Mouse (Mus musculus): ENCODE measurements around the gene Olfr877. TPM values are rescaled to one million over a fixed set of nuclear protein-coding genes. Genes with fewer than 3 reads are reported as not detected.

Gene Olfr877
- total and polyA plus RNA-seq, 3 experiments, result not detected

DNA sequence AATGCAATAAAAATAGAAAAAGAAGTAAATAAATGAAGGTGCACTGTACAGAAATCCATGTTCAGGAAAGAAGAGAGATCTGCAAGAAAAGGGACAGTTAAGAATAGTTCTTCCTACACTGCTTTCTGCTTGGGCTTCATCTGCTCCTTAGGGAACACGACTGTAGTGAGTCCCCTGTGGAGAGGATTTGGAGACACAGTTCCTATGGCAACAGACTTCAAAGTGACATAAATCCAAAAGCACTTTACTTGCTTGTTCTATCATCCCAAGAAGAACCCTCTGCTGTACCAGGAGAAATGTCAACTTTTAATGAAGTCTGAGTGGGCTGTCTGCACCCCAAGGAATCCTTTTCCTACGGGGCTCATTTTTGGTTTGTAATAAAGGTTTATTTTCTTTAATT lies 36.9 kb downstream of the Olfr877 start:
- Histone ChIP-seq H3K27me3 (ENCODE audit: insufficient read depth, low read length) (no peaks in the 10 kb centered on the region), H3K9me3 (replicated peaks) (no peaks in the 10 kb centered on the region), H3K4me3 (ENCODE audit: low read depth, low read length) (no peak overlapping the region), H3K4me1 (ENCODE audit: insufficient read depth, low read depth, low read length) (no peaks in the 10 kb centered on the region), H3K36me3 (replicated peaks) (no peaks in the 10 kb centered on the region)
- no peak for TF ChIP-seq CTCF (IDR thresholded peaks at IDR 0.05; ENCODE audit: low read depth, low read length)
- TF ChIP-seq GATA2 (IDR thresholded peaks at IDR 0.05; ENCODE audit: borderline replicate concordance, low read depth, low read length), result no peak
- no peak for TF ChIP-seq POLR2AphosphoS5 (IDR thresholded peaks at IDR 0.05; ENCODE audit: insufficient replicate concordance, low read depth, low read length)
- TF ChIP-seq TAL1 (conservative IDR thresholded peaks at IDR 0.05; ENCODE audit: low read depth, low read length), result no peak
- no peak for TF ChIP-seq GATA1 (IDR thresholded peaks at IDR 0.05; ENCODE audit: borderline replicate concordance, low read length)
- ATAC-seq (ENCODE audit: extremely low read depth, insufficient number of reproducible peaks, low FRiP score, poor library complexity, severe bottlenecking) (no peak), DNase-seq (ENCODE audit: low spot score) (no peak)

DNA sequence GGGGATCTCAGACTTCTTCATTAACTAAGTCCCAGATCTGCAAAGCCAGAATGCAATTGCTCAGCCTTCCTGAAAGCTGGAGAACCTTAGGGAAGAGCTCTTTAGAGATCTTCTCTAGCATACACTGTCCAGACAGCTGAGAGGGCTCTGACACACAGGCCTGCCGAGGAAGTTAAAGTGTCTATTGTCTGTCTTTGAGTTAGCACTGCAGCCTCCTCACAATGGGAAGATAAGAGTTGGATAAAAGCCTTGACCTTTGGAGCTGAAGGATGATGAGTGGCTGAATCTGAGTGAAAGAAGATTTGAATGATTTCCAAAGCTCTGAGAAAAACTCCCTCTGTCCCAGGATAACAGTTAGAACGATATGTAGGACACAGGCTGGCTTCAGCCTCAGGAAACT lies 42.6 kb downstream of the Olfr877 start, which contains the start of gene Olfr145:
Olfr145 (plus strand) TSS at position 64 of the 400 bp plus-strand sequence.
- H3K27me3 ChIP-seq (ENCODE audit: insufficient read depth, low read length), result no peaks in the 10 kb centered on the region
- no peak for ATAC-seq (ENCODE audit: extremely low read depth, insufficient number of reproducible peaks, low FRiP score, poor library complexity, severe bottlenecking)

DNA sequence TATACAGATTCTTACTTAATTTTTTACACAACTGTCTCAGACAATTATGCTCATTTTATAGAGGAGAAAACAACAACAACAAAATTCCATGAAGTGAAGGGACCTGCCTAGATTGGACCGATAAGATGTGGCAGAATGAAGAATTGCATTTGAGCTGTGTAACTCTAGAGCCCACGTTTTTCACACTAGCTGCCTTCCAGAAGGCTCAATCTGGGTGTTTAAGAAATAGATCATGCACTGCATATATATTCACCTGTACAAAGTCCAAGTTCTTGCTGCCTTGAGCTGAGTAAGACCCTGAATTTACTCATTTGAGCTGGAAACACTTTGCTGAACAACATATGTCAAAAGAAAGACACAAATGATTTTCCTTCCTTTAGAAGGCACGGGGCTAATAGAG lies 51.5 kb downstream of the Olfr877 start:
- no peak for ATAC-seq (ENCODE audit: extremely low read depth, insufficient number of reproducible peaks, low FRiP score, poor library complexity, severe bottlenecking)
- Histone ChIP-seq H3K27me3 (ENCODE audit: insufficient read depth, low read length) (no peaks in the 10 kb centered on the region), H3K4me1 (ENCODE audit: insufficient read depth, low read depth, low read length) (no peaks in the 10 kb centered on the region), H3K9me3 (replicated peaks) (no peaks in the 10 kb centered on the region), H3K36me3 (replicated peaks) (no peaks in the 10 kb centered on the region), H3K4me3 (ENCODE audit: low read depth, low read length) (no peak overlapping the region)
- TF ChIP-seq GATA2 (IDR thresholded peaks at IDR 0.05; ENCODE audit: borderline replicate concordance, low read depth, low read length) (no peak), POLR2AphosphoS5 (IDR thresholded peaks at IDR 0.05; ENCODE audit: insufficient replicate concordance, low read depth, low read length) (no peak), CTCF (IDR thresholded peaks at IDR 0.05; ENCODE audit: low read depth, low read length) (no peak), GATA1 (IDR thresholded peaks at IDR 0.05; ENCODE audit: borderline replicate concordance, low read length) (no peak)
- DNase-seq (ENCODE audit: low spot score), result no peak

More for the DNA sequence above, 42.6 kb downstream of the Olfr877 start, which contains the start of gene Olfr145:
- no peak for DNase-seq (ENCODE audit: low spot score)
- no peaks in the 10 kb centered on the region for H3K36me3 ChIP-seq (replicated peaks)
- no peak within 1 kb of the TSS for H3K4me3 ChIP-seq (ENCODE audit: low read depth, low read length)
- TF ChIP-seq TAL1 (conservative IDR thresholded peaks at IDR 0.05; ENCODE audit: low read depth, low read length) (no peak), GATA1 (IDR thresholded peaks at IDR 0.05; ENCODE audit: borderline replicate concordance, low read length) (no peak), CTCF (IDR thresholded peaks at IDR 0.05; ENCODE audit: low read depth, low read length) (no peak), POLR2AphosphoS5 (IDR thresholded peaks at IDR 0.05; ENCODE audit: insufficient replicate concordance, low read depth, low read length) (no peak), GATA2 (IDR thresholded peaks at IDR 0.05; ENCODE audit: borderline replicate concordance, low read depth, low read length) (no peak)
- H3K9me3 ChIP-seq (replicated peaks), result no peaks in the 10 kb centered on the region
- no peaks in the 10 kb centered on the region for H3K4me1 ChIP-seq (ENCODE audit: insufficient read depth, low read depth, low read length)

Other genes starting within 250 kb of the Olfr877 start
- gene Spa17, start 240.5 kb upstream of the Olfr877 start, total RNA-seq (2014; fragmentation: Nextera tagmentation), result 12.4 and 21.1 TPM in 2 replicates
- 12.1 and 13.0 TPM in 2 replicates for gene Spa17, start 240.5 kb upstream of the Olfr877 start, total RNA-seq (2017)
- gene Spa17, start 240.5 kb upstream of the Olfr877 start, polyA plus RNA-seq (2012), result 1.7 and 1.8 TPM in 2 replicates
- 110 and 123 TPM in 2 replicates for gene Tbrg1, start 197.0 kb upstream of the Olfr877 start, total RNA-seq (2014; fragmentation: Nextera tagmentation)
- gene Tbrg1, start 197.0 kb upstream of the Olfr877 start, total RNA-seq (2017), result 122 and 157 TPM in 2 replicates
- 71.7 and 82.7 TPM in 2 replicates for gene Tbrg1, start 197.0 kb upstream of the Olfr877 start, polyA plus RNA-seq (2012)
- gene Panx3, start 185.0 kb upstream of the Olfr877 start, total RNA-seq (2014; fragmentation: Nextera tagmentation), result not detected in 2 replicates
- 0.06 and 0.16 TPM in 2 replicates for gene Panx3, start 185.0 kb upstream of the Olfr877 start, total RNA-seq (2017)
- gene Panx3, start 185.0 kb upstream of the Olfr877 start, polyA plus RNA-seq (2012), result not detected in 2 replicates
- gene Olfr160, start 138.0 kb upstream of the Olfr877 start, total RNA-seq (2014; fragmentation: Nextera tagmentation), result not detected in 2 replicates
- gene Olfr160, start 138.0 kb upstream of the Olfr877 start, total RNA-seq (2017), result 0.05 and 0.12 TPM in 2 replicates
- gene Olfr160, start 138.0 kb upstream of the Olfr877 start, polyA plus RNA-seq (2012), result not detected in 2 replicates
- gene Olfr874, start 109.2 kb upstream of the Olfr877 start, total RNA-seq (2014; fragmentation: Nextera tagmentation), result not detected in 2 replicates
- 0.05 TPM in 1 of 2 replicates, not detected in the other for gene Olfr874, start 109.2 kb upstream of the Olfr877 start, total RNA-seq (2017)
- not detected in 2 replicates for gene Olfr874, start 109.2 kb upstream of the Olfr877 start, polyA plus RNA-seq (2012)
- not detected in 2 replicates for gene Olfr875, start 82.4 kb upstream of the Olfr877 start, total RNA-seq (2014; fragmentation: Nextera tagmentation)
- not detected in 2 replicates for gene Olfr875, start 82.4 kb upstream of the Olfr877 start, total RNA-seq (2017)
- not detected in 2 replicates for gene Olfr875, start 82.4 kb upstream of the Olfr877 start, polyA plus RNA-seq (2012)
- gene Olfr876, start 51.2 kb upstream of the Olfr877 start, total RNA-seq (2014; fragmentation: Nextera tagmentation), result not detected in 2 replicates
- 0.11 and 0.17 TPM in 2 replicates for gene Olfr876, start 51.2 kb upstream of the Olfr877 start, total RNA-seq (2017)
- gene Olfr876, start 51.2 kb upstream of the Olfr877 start, polyA plus RNA-seq (2012), result not detected in 2 replicates
- gene Olfr145, start 42.5 kb downstream of the Olfr877 start, total RNA-seq (2014; fragmentation: Nextera tagmentation), result not detected in 2 replicates
- gene Olfr145, start 42.5 kb downstream of the Olfr877 start, total RNA-seq (2017), result 0.06 and 0.16 TPM in 2 replicates
- gene Olfr145, start 42.5 kb downstream of the Olfr877 start, polyA plus RNA-seq (2012), result not detected in 2 replicates
- gene Olfr878, start 63.6 kb downstream of the Olfr877 start, total RNA-seq (2014; fragmentation: Nextera tagmentation), result not detected in 2 replicates
- 0.17 TPM in 1 of 2 replicates, not detected in the other for gene Olfr878, start 63.6 kb downstream of the Olfr877 start, total RNA-seq (2017)
- not detected in 2 replicates for gene Olfr878, start 63.6 kb downstream of the Olfr877 start, polyA plus RNA-seq (2012)
- not detected in 2 replicates for gene Olfr881, start 137.6 kb downstream of the Olfr877 start, total RNA-seq (2014; fragmentation: Nextera tagmentation)
- gene Olfr881, start 137.6 kb downstream of the Olfr877 start, total RNA-seq (2017), result 0.16 TPM in 1 of 2 replicates, not detected in the other
- gene Olfr881, start 137.6 kb downstream of the Olfr877 start, polyA plus RNA-seq (2012), result not detected in 2 replicates
- gene Olfr883, start 171.5 kb downstream of the Olfr877 start, total RNA-seq (2014; fragmentation: Nextera tagmentation), result not detected in 2 replicates
- gene Olfr883, start 171.5 kb downstream of the Olfr877 start, total RNA-seq (2017), result 0.12 TPM in 1 of 2 replicates, not detected in the other
- gene Olfr883, start 171.5 kb downstream of the Olfr877 start, polyA plus RNA-seq (2012), result not detected in 2 replicates
- not detected in 2 replicates for gene Olfr884, start 192.3 kb downstream of the Olfr877 start, total RNA-seq (2014; fragmentation: Nextera tagmentation)
- gene Olfr884, start 192.3 kb downstream of the Olfr877 start, total RNA-seq (2017), result 0.11 TPM in 1 of 2 replicates, not detected in the other
- gene Olfr884, start 192.3 kb downstream of the Olfr877 start, polyA plus RNA-seq (2012), result not detected in 2 replicates
- not detected in 2 replicates for gene Olfr885, start 207.1 kb downstream of the Olfr877 start, total RNA-seq (2014; fragmentation: Nextera tagmentation)
- not detected in 2 replicates for gene Olfr885, start 207.1 kb downstream of the Olfr877 start, total RNA-seq (2017)
- gene Olfr885, start 207.1 kb downstream of the Olfr877 start, polyA plus RNA-seq (2012), result not detected in 2 replicates
- gene Olfr887, start 229.8 kb downstream of the Olfr877 start, total RNA-seq (2014; fragmentation: Nextera tagmentation), result not detected in 2 replicates
- gene Olfr887, start 229.8 kb downstream of the Olfr877 start, total RNA-seq (2017), result under 0.01 and 0.11 TPM in 2 replicates
- gene Olfr887, start 229.8 kb downstream of the Olfr877 start, polyA plus RNA-seq (2012), result not detected in 2 replicates

All from G1E (cell line).